Mouse (Mus musculus) kidney, postnatal 14 days (tissue): ENCODE data around the gene Pafah2.

ENCODE experiments used
- DNase-seq: peaks from one replicate; pipeline ENCODE4 v3.0.0; 2022; ENCODE audit warnings: mixed read lengths

Gene Pafah2

DNA sequence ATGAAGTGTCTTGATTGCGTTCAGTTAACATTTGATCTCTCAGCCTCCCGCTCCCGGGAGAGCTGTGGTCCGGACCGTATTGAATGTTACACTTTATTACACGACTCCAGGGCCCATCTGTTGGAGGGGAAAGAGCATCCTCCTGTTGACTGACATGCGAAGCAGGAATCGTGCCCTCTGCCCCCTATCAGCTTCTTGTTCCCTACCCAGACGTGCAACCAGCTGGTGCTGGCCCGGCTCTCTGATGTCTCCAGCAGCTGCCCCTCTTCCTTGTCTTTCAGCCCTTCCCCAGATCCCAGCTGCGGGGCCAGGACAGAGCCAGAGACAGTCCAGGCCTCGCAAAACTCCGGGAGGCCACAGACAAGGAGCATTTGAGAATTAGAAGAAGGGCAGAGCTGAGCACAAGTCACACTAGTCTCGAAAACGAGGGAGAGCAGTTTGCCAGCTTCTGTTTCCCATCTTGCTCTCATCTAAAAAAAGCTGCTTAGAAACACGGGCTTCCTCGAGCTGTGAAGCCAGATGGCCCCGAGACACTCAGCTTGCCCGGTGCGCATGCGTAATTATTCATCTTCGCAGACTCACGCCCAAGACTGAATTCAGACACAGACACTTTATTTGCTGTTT, 34.4 kb downstream of the Pafah2 start:
- DNase-seq: peak; percentile 48

DNA sequence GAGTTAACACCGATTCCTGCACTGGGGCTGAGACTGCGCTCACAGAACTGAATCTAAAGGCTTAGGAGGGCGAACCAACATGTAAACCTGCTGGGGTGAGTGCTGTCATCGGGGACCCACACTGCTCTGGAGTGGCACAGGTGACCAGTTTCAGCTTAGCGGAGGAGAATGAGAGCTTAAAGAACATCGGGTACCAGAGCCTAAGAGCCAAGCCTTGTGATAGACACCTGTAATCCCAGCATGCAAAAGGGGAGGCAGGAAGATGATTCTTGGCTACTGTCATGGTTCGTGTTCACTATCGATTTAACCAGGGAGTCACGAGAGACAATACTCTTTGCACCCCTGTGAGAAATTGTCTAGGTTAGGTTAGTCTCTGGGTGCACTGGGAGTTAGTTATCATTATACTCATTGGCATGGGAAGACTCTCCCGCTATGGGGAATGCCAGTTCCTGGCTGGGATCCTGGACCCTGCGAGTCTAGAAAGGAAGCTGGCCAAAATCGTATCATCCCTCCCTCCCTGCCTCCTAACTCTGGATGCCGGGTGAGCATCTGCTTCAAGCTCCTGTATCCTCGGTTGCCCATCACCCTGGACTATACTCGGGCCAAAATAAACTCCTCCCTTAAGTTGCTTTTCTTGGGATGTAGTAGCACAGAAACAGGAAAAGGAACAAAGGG, 36.7 kb downstream of the Pafah2 start:
- DNase-seq: no peak

DNA sequence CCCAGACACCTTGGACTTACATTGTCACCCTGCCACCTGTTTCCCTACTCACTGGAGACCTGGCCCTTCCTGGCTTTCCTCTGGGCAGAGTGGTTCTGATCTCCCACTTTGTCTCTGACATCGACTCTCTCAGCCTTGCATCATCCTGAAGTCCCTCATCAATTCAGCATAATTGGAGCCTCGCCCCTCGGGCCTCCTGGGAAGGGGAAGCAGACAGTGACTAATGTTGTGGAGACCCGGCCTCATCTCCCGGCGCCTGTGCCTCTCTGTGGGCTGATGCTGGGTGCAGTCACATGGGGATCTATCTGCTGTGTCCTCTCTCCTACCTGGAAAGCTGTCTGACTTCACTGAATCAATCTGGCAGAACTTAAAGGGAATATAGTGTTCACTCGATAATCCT, 40.1 kb downstream of the Pafah2 start:
- no peak for DNase-seq

DNA sequence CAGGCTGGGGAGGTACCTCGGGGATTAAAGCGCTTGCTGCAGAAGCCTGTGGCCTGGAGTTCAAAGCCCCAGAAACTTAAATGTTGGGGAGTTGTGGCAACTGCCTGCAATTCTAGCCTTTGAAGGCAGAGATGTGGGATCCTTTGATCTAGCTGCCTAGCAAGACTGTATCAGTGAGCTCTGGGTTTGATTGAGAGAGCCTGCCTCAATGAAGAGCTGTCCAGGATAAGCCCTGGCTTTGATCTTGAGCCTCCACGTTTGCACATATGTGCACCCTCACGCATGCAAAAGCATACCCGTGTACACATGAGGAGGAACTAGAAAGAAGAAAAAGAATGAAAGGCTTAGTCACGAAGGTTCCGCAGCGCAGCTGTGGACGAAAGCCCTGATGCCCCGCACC, 40.5 kb downstream of the Pafah2 start:
- DNase-seq: no peak

DNA sequence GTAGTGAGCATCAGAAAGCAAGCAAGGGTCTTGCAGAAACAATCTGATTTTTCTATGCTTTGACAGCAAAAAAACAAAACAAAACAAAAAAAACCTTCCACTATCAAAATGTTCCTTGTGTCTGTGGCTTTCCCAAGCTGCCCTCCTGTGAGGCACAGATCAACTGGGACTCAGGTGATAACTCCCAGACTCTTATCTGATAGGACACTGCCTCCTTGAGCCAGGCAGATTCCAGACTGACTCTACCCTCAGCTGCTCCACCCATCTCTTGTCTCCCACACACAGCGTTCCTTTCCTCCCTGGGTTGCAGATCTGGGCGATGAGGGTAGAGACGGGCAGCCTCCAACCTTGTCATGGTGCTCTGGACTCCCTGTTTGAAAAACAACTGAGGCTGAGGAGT, 43.0 kb downstream of the Pafah2 start:
- DNase-seq: no peak

DNA sequence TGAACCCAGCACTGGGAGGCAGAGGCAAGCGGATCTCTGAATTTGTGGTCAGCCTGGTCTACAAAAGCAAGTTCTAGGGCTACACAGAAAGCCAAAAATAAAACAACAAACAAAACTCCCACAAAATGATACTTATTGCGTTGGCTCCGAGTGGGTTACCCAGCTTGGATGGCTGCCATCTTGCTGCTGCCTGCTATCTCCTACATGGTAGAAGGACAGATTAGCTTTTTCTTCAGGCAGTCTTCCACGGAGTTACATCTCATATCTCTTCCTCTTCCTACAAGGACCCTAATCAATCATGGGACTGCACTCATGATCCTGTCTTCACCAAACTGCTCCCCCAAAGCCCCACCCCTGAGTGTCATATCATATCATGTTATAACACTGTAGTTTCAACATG, 43.8 kb downstream of the Pafah2 start:
- no peak for DNase-seq

DNA sequence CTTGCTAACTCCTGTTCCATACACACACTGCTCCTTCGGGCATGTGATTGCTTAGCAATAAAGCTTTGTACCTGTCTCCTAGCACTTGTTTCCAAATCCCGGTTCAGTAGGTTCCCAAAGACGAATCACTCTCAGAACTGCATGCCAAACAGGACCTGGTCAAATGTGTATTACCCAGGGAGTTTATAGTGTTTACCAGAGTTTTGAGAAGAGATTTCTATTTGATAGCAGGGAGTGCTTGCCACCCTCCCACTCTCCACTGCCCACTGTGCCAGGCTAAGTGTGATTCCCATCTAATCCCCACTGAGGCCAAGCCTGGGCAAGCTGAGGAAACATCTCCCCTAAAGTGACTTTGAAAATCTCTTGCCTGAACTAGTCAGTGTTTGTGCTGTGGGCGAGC, 46.1 kb downstream of the Pafah2 start:
- no peak for DNase-seq

DNA sequence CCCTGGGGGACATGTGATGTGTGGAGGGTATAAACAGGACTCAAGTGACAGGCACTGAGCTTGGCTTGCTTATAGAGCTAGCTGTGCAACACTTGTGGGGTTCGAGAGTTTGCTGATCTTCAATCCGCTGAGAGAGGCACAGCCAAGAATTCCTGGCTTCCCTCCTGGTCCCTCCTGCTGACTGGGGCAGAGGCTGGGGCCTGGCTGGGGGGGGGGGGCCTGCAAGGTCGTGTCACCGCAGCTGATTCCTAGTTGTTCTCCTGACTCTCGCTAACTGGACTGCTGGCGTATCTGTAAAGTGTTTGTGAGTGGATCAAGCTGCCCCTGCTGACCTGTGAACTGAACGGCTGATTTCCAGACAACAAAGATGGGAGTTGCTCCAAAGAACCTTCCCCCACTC, 47.5 kb downstream of the Pafah2 start:
- DNase-seq: no peak

DNA sequence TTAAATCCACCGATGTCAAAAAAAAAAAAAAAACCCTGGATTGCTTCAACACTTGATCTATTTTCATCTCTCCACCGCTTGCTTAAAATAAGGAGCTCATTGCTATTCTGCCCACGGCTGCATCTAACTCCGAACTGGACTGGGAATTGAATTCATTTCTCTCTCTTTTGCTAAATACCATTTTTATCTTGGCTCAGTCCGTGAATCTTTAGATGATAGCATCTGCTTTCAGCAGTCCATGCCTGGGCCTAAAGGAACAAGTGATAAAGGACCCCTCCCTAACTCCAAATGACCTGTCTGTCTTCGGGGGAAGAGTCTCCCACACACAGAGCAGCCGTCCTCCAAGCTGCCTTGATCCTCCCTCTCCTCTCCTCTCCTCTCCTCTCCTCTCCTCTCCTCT, 48.8 kb downstream of the Pafah2 start:
- DNase-seq: no peak

DNA sequence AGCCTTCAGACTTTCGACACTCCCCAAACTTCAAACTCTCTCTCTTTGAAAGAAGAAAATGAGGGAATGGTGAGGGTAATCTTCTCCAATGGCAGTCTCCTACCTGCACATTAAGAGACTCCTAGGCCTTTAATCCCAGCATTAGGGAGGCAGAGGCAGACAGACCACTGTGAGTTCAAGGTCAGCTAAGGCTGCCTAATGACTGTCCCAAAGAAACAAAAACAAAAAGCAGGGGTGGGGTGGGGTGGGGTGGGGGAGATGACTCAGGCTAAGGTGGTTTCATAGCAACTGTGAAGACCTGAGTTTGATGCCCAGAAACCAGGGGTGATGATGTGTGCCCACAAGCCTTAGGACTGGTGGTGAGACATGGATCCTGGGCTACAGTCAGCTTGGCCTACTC, 49.4 kb downstream of the Pafah2 start:
- no peak for DNase-seq

DNA sequence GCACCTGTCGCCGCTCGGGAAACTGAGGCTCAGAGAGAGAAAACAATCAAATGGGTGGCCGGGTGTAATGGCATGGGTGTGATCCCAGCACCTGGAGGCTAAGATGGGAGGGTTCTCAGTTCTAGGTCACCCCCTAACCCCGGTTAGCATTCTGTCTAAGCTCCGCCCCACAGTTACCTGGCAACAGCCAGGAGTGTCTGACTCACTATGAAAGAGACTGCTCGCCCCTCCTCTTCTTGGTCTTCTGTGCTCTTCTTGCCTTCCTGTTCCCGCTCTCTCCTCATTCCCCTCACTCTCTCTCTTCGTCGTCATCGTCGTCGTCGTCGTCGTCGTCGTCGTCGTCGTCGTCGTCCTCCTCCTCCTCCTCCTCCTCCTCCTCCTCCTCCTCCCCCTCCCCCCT, 51.8 kb downstream of the Pafah2 start:
- DNase-seq: no peak

DNA sequence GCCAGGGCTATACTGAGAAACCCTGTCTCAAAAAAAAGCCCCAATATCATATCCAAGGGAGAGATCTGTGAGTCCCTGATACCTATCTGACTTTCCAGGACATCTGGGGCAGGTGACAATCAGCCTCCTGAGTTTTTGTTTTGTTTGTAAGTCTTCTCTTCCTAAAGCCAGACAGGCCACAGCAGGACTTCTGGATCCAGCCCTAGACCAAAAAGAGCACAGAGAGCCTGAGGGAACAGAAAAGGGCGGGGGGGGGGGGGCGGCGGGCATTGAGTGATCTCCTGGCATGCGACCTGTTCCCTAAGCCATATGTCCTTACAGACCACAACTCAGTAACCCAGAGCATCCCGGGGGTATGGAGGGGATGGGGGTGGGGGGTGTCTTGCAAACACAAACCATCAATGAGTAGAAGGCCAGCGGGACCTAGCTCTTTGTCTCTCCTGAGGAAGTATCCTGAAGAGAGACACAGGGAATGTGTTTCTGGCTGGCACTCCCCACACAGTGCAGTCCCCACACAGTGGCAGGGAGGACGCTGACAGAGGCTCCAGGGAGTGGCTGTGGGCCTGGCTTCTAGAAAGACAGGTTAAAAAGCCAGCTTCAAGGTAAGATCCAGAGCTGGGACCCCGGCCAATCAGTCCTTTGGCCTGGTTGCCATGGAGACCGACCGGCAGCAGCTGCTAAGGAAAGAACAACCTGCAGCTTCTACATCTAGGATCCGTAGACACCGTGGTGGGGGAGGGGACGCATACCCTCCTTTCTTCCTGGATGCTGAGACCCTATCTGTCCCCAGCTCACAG, 53.7 kb downstream of the Pafah2 start:
- peak; percentile 18 for DNase-seq

DNA sequence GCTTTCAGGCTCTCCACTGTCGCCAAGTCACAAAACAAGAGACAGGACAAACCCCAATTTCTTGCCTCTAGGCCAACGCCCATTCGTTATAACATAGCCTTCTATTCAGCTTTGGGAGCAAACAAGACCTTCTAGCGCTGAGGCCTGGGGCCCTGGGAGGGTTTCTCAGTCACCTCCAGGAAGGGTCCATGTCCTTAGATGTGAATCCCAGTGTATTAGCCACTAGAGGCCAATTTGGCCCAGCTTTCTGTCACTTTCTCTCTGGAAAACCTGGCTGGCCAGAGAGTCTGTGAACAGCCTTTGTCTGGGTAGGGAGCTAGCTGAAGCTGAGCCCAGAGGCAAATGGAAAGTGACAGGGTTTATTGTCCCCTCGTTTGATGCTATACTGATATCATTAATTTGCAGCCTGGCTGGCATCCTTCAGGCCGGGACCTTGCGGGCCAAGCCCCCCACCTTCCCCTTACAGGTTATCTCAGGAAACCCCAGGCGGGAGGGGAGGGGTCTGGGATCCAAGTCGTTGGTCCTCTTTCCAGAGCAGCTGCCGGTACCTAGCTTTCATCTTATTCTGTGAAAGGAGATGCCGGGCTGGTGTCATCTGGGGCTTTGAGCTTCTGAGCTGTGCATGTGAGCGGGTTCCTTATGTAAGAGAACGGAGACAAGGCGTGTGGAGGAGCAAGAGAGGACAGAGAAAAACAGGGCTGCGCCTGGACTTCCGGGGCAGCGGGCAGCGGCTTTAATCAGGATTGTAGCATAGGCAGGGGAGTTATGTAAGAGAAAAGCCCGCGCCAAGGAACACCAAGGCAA, 54.5 kb downstream of the Pafah2 start:
- peak; percentile 62 for DNase-seq

DNA sequence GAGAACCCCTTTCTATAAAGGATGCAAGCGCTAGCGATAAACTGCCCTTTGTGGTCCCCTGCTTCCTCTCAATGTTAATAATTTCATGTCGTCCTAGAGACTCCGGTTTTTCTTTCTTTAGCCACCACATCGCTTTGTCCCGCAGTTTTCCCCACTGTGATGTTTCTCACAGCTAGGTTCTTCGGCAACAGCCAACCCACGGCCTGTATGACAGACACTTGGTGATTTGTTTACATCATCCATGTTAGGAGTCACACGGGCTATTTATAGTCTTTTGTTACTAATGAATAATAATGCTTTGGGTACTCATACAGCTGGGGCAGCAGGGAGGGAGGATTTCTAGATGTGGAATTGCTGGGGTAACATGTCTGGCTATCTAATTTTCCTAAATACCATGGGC, 55.4 kb downstream of the Pafah2 start:
- no peak for DNase-seq

DNA sequence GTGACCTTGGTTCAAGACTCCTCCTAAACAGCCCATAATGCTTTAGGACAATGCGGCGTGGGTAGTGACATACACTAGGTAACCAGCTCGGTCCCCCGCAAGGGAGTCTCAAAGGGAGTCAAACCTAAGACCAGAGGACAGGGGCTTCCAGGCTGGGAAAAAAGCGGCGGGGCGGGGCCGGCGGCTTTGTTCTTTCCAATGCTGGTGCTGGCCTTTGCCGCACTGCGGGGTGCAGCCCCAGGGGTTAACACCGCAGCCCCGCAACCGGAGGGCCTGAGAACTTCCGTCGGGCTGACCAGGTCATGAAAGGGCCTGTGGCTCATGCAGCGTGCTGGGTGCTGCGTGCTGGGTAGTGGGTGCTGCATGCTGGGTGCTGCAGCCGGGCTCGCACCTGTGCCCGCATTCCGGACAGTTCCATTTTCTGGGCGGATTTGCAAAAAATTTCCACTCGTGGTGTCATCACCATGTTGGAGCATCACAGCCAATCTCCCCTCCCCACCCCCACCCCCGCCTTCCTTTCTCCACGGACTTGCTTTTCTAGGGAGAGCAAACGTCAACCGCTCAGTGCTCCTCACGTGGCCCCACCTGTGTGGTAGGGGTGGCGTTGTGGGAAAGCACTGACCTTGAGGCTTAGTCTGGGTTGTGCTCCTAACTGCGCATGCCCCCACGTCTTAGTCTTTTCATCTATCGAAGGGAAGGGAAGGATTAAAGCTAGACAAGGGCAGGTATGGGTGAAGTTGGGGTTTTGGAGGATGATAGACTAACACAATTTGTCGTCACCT, 57.7 kb downstream of the Pafah2 start:
- DNase-seq: peak; percentile 30

DNA sequence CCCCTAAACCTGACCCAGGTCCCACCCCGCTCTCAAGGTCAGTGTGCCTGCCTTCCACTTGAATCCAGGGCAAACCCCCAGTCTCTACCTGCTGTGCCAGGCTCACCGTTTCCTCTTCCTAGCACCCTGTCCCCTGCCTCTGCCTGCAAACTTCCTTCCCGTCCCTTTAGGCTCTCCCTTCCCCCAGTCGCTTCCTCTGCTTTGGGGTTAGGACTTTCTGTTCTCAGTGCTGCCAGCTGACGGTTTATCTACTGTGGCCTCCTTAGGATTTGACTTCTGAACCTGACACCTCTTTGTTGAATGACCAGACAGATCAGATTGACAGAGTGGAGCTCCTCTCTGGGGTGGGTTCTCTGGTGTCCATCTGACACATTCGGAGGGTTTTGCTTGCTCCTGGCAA, 59.2 kb downstream of the Pafah2 start:
- DNase-seq: peak; percentile 47

DNA sequence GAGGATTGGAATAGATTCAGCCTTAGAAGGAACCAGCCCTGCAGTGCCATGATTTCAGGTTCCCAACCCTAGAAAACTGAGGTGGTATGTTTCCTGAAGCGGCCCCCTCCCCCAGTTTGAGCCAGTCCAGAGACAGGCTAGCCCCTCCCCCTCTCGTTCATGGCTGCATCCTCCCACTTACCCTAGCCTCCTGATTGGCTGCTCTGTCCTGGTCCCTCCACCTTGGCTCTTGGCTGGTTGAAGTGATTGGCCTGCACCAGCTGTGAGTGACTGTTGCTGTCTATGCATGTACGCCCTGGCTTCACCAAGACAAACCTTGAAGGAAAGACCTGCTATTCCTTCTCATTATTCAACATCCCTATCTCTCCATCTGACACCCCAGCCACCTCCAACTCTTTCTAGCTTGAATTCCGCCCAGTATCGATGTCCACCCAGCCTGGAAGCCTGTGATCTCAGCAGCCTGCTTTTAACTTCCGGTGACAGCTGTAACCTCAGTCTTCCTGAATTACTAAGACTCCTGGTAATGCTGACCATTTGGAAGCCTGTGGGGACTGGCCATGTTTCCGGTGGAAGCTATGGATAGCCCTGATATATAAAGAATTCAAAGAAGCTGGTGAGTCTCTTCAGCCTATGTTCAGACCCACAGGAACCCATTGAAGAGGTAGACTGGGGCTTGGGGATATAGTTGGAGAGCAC, 61.2 kb downstream of the Pafah2 start:
- DNase-seq: no peak

DNA sequence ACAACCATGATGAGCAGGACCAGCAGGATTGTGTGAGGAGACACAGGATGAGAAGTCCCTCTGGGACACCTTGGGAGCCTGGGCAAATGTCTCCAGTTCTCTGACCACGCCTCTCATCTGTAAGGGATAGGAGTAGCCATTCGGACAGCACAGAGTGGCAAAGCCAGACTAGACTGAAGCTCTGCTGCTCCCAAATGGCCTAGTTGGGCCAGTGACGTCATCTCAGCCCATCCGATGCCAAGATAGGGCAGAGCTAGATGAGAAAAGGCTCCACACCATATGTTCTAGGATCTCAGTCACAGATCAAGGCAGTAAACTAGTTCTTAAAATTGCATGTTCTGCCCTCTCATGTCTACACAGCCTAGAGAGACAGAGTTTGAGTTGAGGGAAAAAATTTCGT, 62.7 kb downstream of the Pafah2 start:
- DNase-seq: no peak

DNA sequence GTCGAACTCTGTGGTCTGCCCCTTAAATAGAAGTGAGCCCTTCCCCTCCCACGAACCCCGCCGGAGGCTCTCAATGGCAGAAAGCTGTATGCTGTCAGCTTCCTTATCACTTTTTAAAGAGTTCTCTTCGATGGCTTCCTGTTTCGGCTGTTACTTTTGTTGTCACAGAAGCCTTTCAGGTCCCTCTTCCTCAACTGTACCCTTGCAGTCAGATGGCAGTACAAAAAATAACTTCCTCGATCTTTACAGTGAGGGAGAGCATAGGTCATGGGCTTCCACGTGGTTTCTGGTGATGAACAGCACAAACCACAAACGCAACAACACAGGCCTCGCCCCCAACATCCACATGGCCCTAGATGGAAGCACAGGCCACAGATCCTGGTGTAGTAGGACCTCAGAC, 64.2 kb downstream of the Pafah2 start:
- DNase-seq: no peak

DNA sequence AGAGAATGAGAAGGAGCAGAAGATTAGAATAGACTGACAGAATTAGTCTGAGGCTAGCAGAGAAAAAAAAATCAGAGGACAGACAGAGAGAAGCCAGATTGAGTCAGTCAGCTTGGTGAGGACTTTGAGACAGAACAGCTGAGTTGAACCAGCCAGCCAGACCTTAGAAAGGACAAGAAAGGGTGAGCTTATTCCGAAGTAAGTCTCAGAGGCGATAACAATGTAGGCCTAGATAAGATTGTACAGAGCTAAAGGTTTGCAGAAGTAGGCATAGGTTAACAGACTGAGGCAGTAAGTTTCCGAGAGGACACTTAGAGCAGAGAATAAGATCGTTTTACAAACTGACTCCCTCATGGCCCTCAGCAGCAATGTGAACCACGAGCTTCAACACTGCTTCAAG, 65.1 kb downstream of the Pafah2 start:
- no peak for DNase-seq

DNA sequence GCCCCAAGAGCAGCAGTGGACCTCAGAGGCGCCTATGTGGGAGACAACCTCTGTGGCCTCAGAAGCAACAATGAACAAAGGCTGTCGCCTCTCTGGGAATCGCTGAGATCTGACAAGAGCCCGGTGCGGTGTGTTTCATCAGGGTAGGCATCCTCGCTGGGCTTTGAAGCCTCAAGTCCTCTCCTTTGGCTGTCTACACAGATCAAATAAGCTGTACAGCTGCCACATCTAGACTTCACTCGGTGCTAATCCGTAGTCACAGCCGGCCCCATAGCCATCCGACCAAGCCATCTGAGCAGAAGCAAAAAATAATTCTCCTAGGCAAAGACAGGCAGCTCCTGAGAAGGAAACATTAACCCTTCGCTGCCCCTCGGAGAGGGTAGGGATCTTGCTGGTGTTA, 69.7 kb downstream of the Pafah2 start:
- no peak for DNase-seq
